Mouse (Mus musculus) limb, embryonic 14.5 days (tissue): ENCODE measurements around the gene Ankk1. TPM values are rescaled to one million over a fixed set of nuclear protein-coding genes. Genes with fewer than 3 reads are reported as not detected.

Source experiments
- ATAC-seq: fragments of 200-750 bp; cut with Nextera tagmentation; 2 replicates; pipeline ENCODE4 v1.8.0; 2017; ENCODE audit warnings: low read depth, moderate number of reproducible peaks, moderate TSS enrichment; ENCODE audit not compliant: low FRiP score
- DNase-seq: peaks from one replicate; pipeline ENCODE4 v3.0.0-alpha.2; 2015; ENCODE audit warnings: low spot score
- H3K27ac ChIP-seq: fragments of 300-500 bp; sonication (generic); replicated peaks from 2 replicates; pipeline ENCODE4 v1.5.1; 2014; ENCODE audit warnings: low read depth, mild to moderate bottlenecking, low read length, moderate library complexity, mixed read lengths
- H3K27me3 ChIP-seq: fragments of 300-500 bp; sonication (generic); 2 replicates; pipeline ENCODE4 v1.6.1; 2014; ENCODE audit warnings: low read length, mixed read lengths; ENCODE audit not compliant: control insufficient read depth, insufficient read depth
- H3K36me3 ChIP-seq: fragments of 300-500 bp; sonication (generic); 2 replicates; pipeline ENCODE4 v1.6.1; 2014; ENCODE audit warnings: mild to moderate bottlenecking, low read length, moderate library complexity, mixed read lengths; ENCODE audit not compliant: control insufficient read depth, insufficient read depth
- H3K4me1 ChIP-seq: fragments of 300-500 bp; sonication (generic); 2 replicates; pipeline ENCODE4 v1.6.1; 2014; ENCODE audit warnings: antibody characterized with exemption, low read length, mixed read lengths; ENCODE audit not compliant: control insufficient read depth, insufficient read depth
- H3K4me2 ChIP-seq: fragments of 300-500 bp; sonication (generic); replicated peaks from 2 replicates; pipeline ENCODE4 v1.6.1; 2014; ENCODE audit warnings: low read depth, mild to moderate bottlenecking, low read length, moderate library complexity; ENCODE audit not compliant: severe bottlenecking
- H3K4me3 ChIP-seq: fragments of 300-500 bp; sonication (generic); replicated peaks from 2 replicates; pipeline ENCODE4 v1.5.1; 2014; ENCODE audit warnings: low read length
- H3K9ac ChIP-seq: fragments of 300-500 bp; sonication (generic); 2 replicates; pipeline ENCODE4 v1.6.1; 2014; ENCODE audit warnings: mild to moderate bottlenecking, low read depth, low read length, moderate library complexity; ENCODE audit not compliant: severe bottlenecking
- H3K9me3 ChIP-seq: fragments of 300-500 bp; sonication (generic); 2 replicates; pipeline ENCODE4 v1.6.1; 2016; ENCODE audit warnings: low read length; ENCODE audit not compliant: control insufficient read depth
- POLR2A ChIP-seq: fragments of 200-500 bp; IDR thresholded peaks from 2 replicates; pipeline ENCODE4 v1.8.0; 2012; ENCODE audit warnings: inconsistent platforms, mild to moderate bottlenecking, moderate library complexity, borderline replicate concordance; ENCODE audit not compliant: insufficient read depth, insufficient read length; ENCODE audit errors: extremely low read depth
- WGBS: fragments of 180-500 bp; shearing (Covaris S2); extraction: QIAGEN DNeasy Blood & Tissue Kit; methylation state at CpG from one replicate; pipeline ENCODE4 v1.1.7; 2014; 5-methylcytosine and 5-hydroxymethylcytosine counted together
- polyA plus RNA-seq, 2 experiments: library from polyadenylated mRNA; depleted of rRNA in 1 of 2; stranded (reverse) in 1 of 2; unstranded in 1 of 2; fragments of >200 nt; fragmentation: Nextera tagmentation in 1 of 2; extraction: Ambion mirVana in 1 of 2; gene quantifications; 2 replicates each; pipeline versions ENCODE4 v1.2.1 to v1.2.3; 2012 to 2014

Gene Ankk1
- polyA plus RNA-seq, 2 experiments, result 0.03 TPM; not detected in 1

DNA sequence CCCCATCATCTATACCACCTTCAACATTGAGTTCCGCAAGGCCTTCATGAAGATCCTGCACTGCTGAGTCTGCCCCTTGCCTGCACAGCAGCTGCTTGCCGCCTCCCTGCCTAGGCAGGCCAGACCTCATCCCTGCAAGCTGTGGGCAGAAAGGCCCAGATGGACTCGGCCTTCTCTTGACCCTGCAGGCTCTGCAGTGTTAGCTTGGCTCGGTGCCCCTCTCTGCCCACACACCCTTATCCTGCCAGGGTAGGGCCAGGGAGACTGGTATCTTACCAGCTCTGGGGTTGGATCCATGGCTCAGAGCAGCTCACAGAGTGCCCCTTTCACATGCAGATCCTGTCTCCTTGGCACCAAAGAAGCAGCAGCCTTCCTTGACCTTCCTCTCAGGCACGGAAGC, 19.8 kb downstream of the Ankk1 start:
- no peaks in the 10 kb centered on the region for H3K27me3 ChIP-seq
- TF ChIP-seq POLR2A, result no peak
- H3K9me3 ChIP-seq, result no peaks in the 10 kb centered on the region
- no peak overlapping the region for H3K27ac ChIP-seq
- DNase-seq, result no peak
- no peak for ATAC-seq
- H3K36me3 ChIP-seq, result no peaks in the 10 kb centered on the region
- no peak overlapping the region for H3K4me3 ChIP-seq
- 84% methylated on average over 5 of the region's 5 CpGs for WGBS
- H3K4me2 ChIP-seq, result no peak overlapping the region
- H3K9ac ChIP-seq, result no peak overlapping the region
- H3K4me1 ChIP-seq, result no peaks in the 10 kb centered on the region

DNA sequence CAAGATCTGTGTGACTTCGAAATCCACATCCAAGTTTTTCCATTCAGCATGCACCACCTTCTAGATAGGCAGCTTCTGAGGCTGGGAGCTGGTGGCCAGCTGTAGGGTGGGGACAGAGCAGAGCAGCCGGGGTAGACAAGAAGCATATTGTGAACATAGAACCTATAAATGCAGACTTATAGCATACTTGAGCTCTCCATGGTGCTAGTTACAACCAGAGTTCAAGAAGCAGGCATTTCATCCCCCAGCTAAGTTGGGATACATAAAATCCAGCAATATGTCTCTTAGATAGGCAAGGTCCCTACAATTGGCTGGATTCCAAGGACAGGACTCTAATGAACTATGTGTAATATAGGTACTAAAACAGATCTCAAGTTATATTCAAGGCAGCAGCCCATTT, 23.1 kb downstream of the Ankk1 start:
- H3K4me3 ChIP-seq, result no peak overlapping the region
- no peaks in the 10 kb centered on the region for H3K27me3 ChIP-seq
- no peaks in the 10 kb centered on the region for H3K9me3 ChIP-seq
- H3K27ac ChIP-seq, result no peak overlapping the region
- no peak for ATAC-seq
- H3K4me2 ChIP-seq, result no peak overlapping the region
- H3K4me1 ChIP-seq, result no peaks in the 10 kb centered on the region
- no peak overlapping the region for H3K9ac ChIP-seq
- no peaks in the 10 kb centered on the region for H3K36me3 ChIP-seq
- 37% methylated on average over 2 of the region's 2 CpGs for WGBS
- no peak for TF ChIP-seq POLR2A
- DNase-seq, result peak; percentile 63

DNA sequence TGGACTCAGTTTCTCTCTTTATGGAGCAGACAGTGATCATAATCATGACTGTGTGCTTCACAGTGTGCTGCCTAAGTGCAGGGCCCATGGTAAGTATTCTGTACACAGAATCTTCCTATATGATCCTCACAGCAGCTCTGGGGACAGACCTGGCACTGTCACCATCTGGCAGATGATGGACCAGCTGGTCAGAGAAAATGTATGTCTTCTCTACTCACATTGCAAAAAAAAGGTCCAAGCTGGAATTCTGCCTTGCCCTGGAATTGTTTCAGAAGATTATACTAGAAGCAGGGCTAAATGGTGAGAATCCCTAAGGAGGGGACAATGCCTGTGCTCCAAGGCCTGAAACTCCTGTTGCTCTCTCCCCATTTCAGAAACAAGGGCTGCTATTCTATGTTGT, 30.8 kb downstream of the Ankk1 start:
- Histone ChIP-seq H3K9me3 (no peaks in the 10 kb centered on the region), H3K4me3 (no peak overlapping the region), H3K4me2 (no peak overlapping the region), H3K27me3 (no peaks in the 10 kb centered on the region), H3K27ac (no peak overlapping the region), H3K9ac (no peak overlapping the region), H3K36me3 (no peaks in the 10 kb centered on the region), H3K4me1 (no peaks in the 10 kb centered on the region)
- DNase-seq, result no peak
- ATAC-seq, result no peak
- TF ChIP-seq POLR2A, result no peak

DNA sequence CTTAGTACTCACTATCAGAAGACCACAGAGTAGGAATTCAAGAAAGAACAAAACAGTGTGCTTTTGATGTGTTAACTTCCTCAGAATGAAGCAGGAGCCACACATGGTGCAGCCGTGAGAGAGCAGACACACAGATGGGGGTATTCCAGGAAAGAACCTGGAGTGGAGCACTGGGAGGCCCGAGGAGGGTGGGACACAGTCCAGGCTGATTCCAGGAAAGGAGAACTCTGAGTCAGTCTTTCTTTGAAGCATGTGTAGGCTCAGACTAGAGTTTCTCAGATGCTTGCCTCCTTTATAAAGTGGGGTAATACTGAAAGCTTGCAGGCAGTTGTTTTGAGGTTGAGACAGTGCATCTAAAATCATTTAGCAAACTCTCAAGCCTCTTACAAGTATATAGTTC, 34.6 kb downstream of the Ankk1 start:
- no peaks in the 10 kb centered on the region for H3K27me3 ChIP-seq
- H3K9ac ChIP-seq, result no peak overlapping the region
- H3K4me3 ChIP-seq, result no peak overlapping the region
- no peak for ATAC-seq
- WGBS, result 38% methylated on average over 2 of the region's 2 CpGs
- no peak overlapping the region for H3K4me2 ChIP-seq
- TF ChIP-seq POLR2A, result no peak
- H3K27ac ChIP-seq, result no peak overlapping the region
- no peak for DNase-seq
- H3K4me1 ChIP-seq, result no peaks in the 10 kb centered on the region
- no peaks in the 10 kb centered on the region for H3K9me3 ChIP-seq
- H3K36me3 ChIP-seq, result no peaks in the 10 kb centered on the region

DNA sequence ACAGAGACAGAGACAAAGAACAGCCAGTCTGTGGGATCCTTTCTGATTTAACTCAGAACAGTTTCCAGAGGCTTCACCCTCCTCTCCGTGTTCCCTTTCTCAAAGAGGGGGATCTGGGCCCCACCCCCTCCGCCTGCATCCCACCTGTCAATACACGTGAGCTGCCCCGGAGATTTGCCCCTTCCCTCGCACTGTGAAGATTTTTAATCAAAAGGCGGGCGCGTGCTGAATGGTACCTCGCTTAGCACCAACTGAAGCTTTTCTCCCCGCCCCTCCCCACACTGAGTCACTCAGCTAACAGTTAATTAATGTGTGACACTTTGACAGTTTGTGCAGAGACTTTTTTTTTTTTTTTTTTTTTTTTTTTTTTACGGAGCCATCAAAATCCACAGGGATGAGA, 40.7 kb downstream of the Ankk1 start:
- H3K4me2 ChIP-seq, result no peak overlapping the region
- H3K27me3 ChIP-seq, result no peaks in the 10 kb centered on the region
- ATAC-seq (no peak), DNase-seq (no peak)
- no peak overlapping the region for H3K9ac ChIP-seq
- H3K4me1 ChIP-seq, result no peaks in the 10 kb centered on the region
- no peaks in the 10 kb centered on the region for H3K9me3 ChIP-seq
- no peaks in the 10 kb centered on the region for H3K36me3 ChIP-seq
- 31% methylated on average over 10 of the region's 11 CpGs for WGBS
- no peak overlapping the region for H3K4me3 ChIP-seq
- no peak overlapping the region for H3K27ac ChIP-seq
- no peak for TF ChIP-seq POLR2A

DNA sequence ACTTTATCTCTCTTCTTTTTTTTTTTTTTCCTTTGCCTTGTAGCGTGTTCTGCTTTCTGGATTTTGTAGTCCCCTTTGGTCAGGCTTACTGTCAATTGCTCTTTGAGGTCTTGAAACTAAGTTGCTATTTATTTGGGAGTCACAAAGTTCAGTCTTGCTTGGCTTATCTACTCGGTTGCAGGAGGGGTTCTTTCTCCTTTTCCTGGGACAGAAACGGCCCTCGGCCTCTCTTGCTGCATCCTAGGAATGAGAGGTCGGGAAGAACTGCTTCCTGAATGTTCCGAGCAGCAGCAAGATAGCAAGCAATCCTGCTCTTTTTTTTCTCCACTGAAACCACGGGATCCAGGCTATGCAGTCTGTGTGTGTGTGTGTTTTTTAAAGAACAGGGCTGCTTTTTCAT, 41.5 kb downstream of the Ankk1 start:
- Histone ChIP-seq H3K4me2 (no peak overlapping the region), H3K9ac (no peak overlapping the region), H3K27me3 (no peaks in the 10 kb centered on the region), H3K4me1 (no peaks in the 10 kb centered on the region), H3K36me3 (no peaks in the 10 kb centered on the region), H3K9me3 (no peaks in the 10 kb centered on the region), H3K27ac (no peak overlapping the region), H3K4me3 (no peak overlapping the region)
- ATAC-seq (no peak), DNase-seq (no peak)
- WGBS, result 49% methylated on average over 7 of the region's 7 CpGs
- TF ChIP-seq POLR2A, result no peak
